In genomic region chr6:107051604-107052003, GRCm38 (mm10) we compare ENCODE assay signal across 23 mouse cellular contexts.
DNase-seq lines count a peak whose midpoint lies in the region; ATAC-seq and TF ChIP-seq lines count a peak whose summit lies in the region.
"Had no signal": no experiment of that assay in that cellular context is flagged by ENCODE, and none has a peak within 500 bp of the region (broad histone marks: within the 10 kb centered on the region; RNA-seq: fewer than 3 reads in every experiment).

No protein-coding gene starts in this region.

- no peaks in the 10 kb centered on the region for H3K36me3 ChIP-seq in thymus, adult 2 months (ENCODE audit: control insufficient read depth, insufficient read depth, low read length)
- no peaks in the 10 kb centered on the region for H3K36me3 ChIP-seq in midbrain, embryonic 13.5 days
- H3K36me3 ChIP-seq: hindbrain, embryonic 15.5 days; limb, embryonic 12.5 days; midbrain, embryonic 10.5 days; neural tube, embryonic 15.5 days had no signal

- no peaks in the 10 kb centered on the region for H3K9me3 ChIP-seq in midbrain, embryonic 13.5 days
- H3K9me3 ChIP-seq: hindbrain, embryonic 15.5 days; limb, embryonic 12.5 days; midbrain, embryonic 10.5 days; neural tube, embryonic 15.5 days had no signal

- no peaks in the 10 kb centered on the region for H3K4me1 ChIP-seq in thymus, adult 2 months (replicated peaks; ENCODE audit: control insufficient read depth, insufficient read depth, low read length)
- no peaks in the 10 kb centered on the region for H3K4me1 ChIP-seq in midbrain, embryonic 13.5 days (replicated peaks)
- H3K4me1 ChIP-seq: hindbrain, embryonic 15.5 days; limb, embryonic 12.5 days; midbrain, embryonic 10.5 days; neural tube, embryonic 15.5 days had no signal

- no peak overlapping the region for H3K9ac ChIP-seq in midbrain, embryonic 13.5 days (replicated peaks)
- H3K9ac ChIP-seq: hindbrain, embryonic 15.5 days; limb, embryonic 12.5 days; liver, postnatal 0 days; neural tube, embryonic 15.5 days had no signal

- H3K4me3 ChIP-seq in thymus, adult 2 months (ENCODE audit: control insufficient read depth, insufficient read depth, low read length): no peak overlapping the region
- H3K4me3 ChIP-seq in midbrain, embryonic 13.5 days (replicated peaks): no peak overlapping the region
- H3K4me3 ChIP-seq: gastrocnemius, adult 2 months; hindbrain, embryonic 15.5 days; limb, embryonic 12.5 days; midbrain, embryonic 10.5 days; neural tube, embryonic 15.5 days had no signal

- no peaks in the 10 kb centered on the region for H3K27me3 ChIP-seq in thymus, adult 2 months (ENCODE audit: control insufficient read depth, insufficient read depth, low read length)
- H3K27me3 ChIP-seq in midbrain, embryonic 13.5 days: no peaks in the 10 kb centered on the region
- H3K27me3 ChIP-seq: CH12.LX; hindbrain, embryonic 15.5 days; limb, embryonic 12.5 days; neural tube, embryonic 15.5 days had no signal

- H3K27ac ChIP-seq in thymus, adult 2 months (ENCODE audit: control insufficient read depth, insufficient read depth, low read length): no peak overlapping the region
- H3K27ac ChIP-seq in midbrain, embryonic 13.5 days: no peak overlapping the region
- H3K27ac ChIP-seq: gastrocnemius, adult 2 months; hindbrain, embryonic 15.5 days; kidney, postnatal 0 days; limb, embryonic 12.5 days; macrophage; midbrain, embryonic 10.5 days; neural tube, embryonic 15.5 days had no signal

- 96% methylated on average over 1 of the region's 1 CpGs for WGBS in thymus, adult 2 months
- 90% methylated on average over 1 of the region's 1 CpGs for whole genome bisulfite sequencing in midbrain, embryonic 13.5 days

- no peak for TF ChIP-seq CTCF in thymus, adult 2 months (IDR thresholded peaks at IDR 0.05; ENCODE audit: borderline replicate concordance, control insufficient read depth, extremely low read depth, insufficient read depth, low read length, poor library complexity)

- TF ChIP-seq POLR2A in thymus, adult 2 months (IDR thresholded peaks at IDR 0.05; ENCODE audit: control insufficient read depth, extremely low read depth, insufficient read depth, low read length, poor library complexity): no peak

- no peak for ATAC-seq in CD4-positive, CD25-positive, alpha-beta regulatory T cell, adult 4 months
- ATAC-seq in midbrain, embryonic 13.5 days: no peak
- ATAC-seq: forebrain, embryonic 14.5 days; liver, postnatal 0 days; lung, postnatal 0 days had no signal

- DNase-seq in cerebellum, adult 11-12 months: peak; percentile 31
- DNase-seq in cerebellum, adult 11 months: no peak
- peak; percentile 13 for DNase-seq in adrenal gland, postnatal 14 days
- DNase-seq in cerebellum, adult 9-10 months: peak; percentile 45
- DNase-seq in thymus, adult 2 months: no peak
- DNase-seq: gastrocnemius, adult 2 months; heart, postnatal 4 days; kidney, adult 2 months; liver, postnatal 0 days; thymus, adult 18-20 months; thymus, postnatal 4 days had no signal

- no peak overlapping the region for H3K4me2 ChIP-seq in midbrain, embryonic 13.5 days (replicated peaks)
- H3K4me2 ChIP-seq: hindbrain, embryonic 15.5 days; limb, embryonic 12.5 days; liver, embryonic 11.5 days; neural tube, embryonic 15.5 days had no signal

Comparison
In these comparisons a context has a peak if more than half of its experiments do, and no peak if none do; other contexts are left out.
1. DNase-seq: peak in cerebellum, adult 11-12 months (single experiment), adrenal gland, postnatal 14 days (single experiment) and cerebellum, adult 9-10 months (single experiment); none in cerebellum, adult 11 months (single experiment) and thymus, adult 2 months (single experiment).